Mouse (Mus musculus) thymus, adult 18-20 months (tissue): ENCODE measurements at regions not wholly inside any gene's neighbourhood (a gene's known extent, or its start where the extent isn't known, plus 50 kb on each side); places are given as distances from the start of the nearest gene placed in this dataset.
A peak's percentile ranks its signal among the peaks of the same experiment; 100 is the strongest.

ENCODE experiments used
- DNase-seq, 2 experiments: peaks; one replicate each; pipeline ENCODE4 v3.0.0; 2022; ENCODE audit warnings: mixed read lengths in 2 of 2

GRCm38 (mm10) chr1:143946933-143947332, 57.0 kb downstream of the Rgs2 start:
- no peak for DNase-seq

- DNase-seq, result peak in 1 of 2 experiments; percentile 10
Observed at GRCm38 (mm10) chr1:143941465-143941864, 62.5 kb downstream of the Rgs2 start.

- no peak for DNase-seq
Observed at GRCm38 (mm10) chr1:143939511-143939910, 64.5 kb downstream of the Rgs2 start.

- DNase-seq, result no peak
Observed at GRCm38 (mm10) chr1:143938569-143938968, 65.4 kb downstream of the Rgs2 start.

GRCm38 (mm10) chr1:143930798-143931197, 73.2 kb downstream of the Rgs2 start:
- DNase-seq, result no peak

- DNase-seq, result no peak
Observed at GRCm38 (mm10) chr1:143929567-143930165, 74.3 kb downstream of the Rgs2 start.

GRCm38 (mm10) chr1:143922499-143922898, 81.5 kb downstream of the Rgs2 start:
- no peak for DNase-seq

GRCm38 (mm10) chr1:143920256-143920655, 83.7 kb downstream of the Rgs2 start:
- DNase-seq, result no peak

GRCm38 (mm10) chr1:143918949-143919348, 85.0 kb downstream of the Rgs2 start:
- DNase-seq, result peak; percentile 66 to 80

GRCm38 (mm10) chr1:143918146-143918774, 85.7 kb downstream of the Rgs2 start:
- DNase-seq, result no peak

- peak; percentile 50 to 70 for DNase-seq
Observed at GRCm38 (mm10) chr1:143917623-143918022, 86.3 kb downstream of the Rgs2 start.

GRCm38 (mm10) chr1:143916587-143916986, 87.4 kb downstream of the Rgs2 start:
- DNase-seq, result peak; percentile 14 to 49

GRCm38 (mm10) chr1:143912586-143912985, 91.4 kb downstream of the Rgs2 start:
- DNase-seq, result no peak

GRCm38 (mm10) chr1:143911230-143911629, 92.7 kb downstream of the Rgs2 start:
- DNase-seq, result no peak

- DNase-seq, result no peak
Observed at GRCm38 (mm10) chr1:143910530-143910929, 93.4 kb downstream of the Rgs2 start.

GRCm38 (mm10) chr1:143907312-143907711, 96.6 kb downstream of the Rgs2 start:
- DNase-seq, result no peak

- no peak for DNase-seq
Observed at GRCm38 (mm10) chr1:143906881-143907280, 97.1 kb downstream of the Rgs2 start.

- DNase-seq, result no peak
Observed at GRCm38 (mm10) chr1:143903985-143904384, 100.0 kb downstream of the Rgs2 start.

GRCm38 (mm10) chr1:143903234-143903633, 100.7 kb downstream of the Rgs2 start:
- no peak for DNase-seq

GRCm38 (mm10) chr1:143901127-143901920, 102.6 kb downstream of the Rgs2 start:
- DNase-seq, result no peak

GRCm38 (mm10) chr1:143888510-143888909, 111.4 kb downstream of the Uchl5 start:
- DNase-seq, result no peak

GRCm38 (mm10) chr1:143888065-143888464, 111.0 kb downstream of the Uchl5 start:
- no peak for DNase-seq

GRCm38 (mm10) chr1:143886014-143886413, 108.9 kb downstream of the Uchl5 start:
- no peak for DNase-seq

GRCm38 (mm10) chr1:143881192-143881591, 104.1 kb downstream of the Uchl5 start:
- no peak for DNase-seq
